Mouse (Mus musculus): ENCODE measurements around the gene Prss28. TPM values are rescaled to one million over a fixed set of nuclear protein-coding genes. Genes with fewer than 3 reads are reported as not detected.

Prss28 gene
- polyA plus RNA-seq, 1 experiment from 2014 or later = 0.19 TPM

GRCm38 (mm10) chr17:25290411-25290810 is 18.0 kb upstream of the Prss28 start:
- H3K9ac ChIP-seq = no peak overlapping the region
- 27% methylated on average over 4 of the region's 4 CpGs for WGBS
- H3K27me3 ChIP-seq = no peaks in the 10 kb centered on the region
- H3K9me3 ChIP-seq = no peaks in the 10 kb centered on the region
- no peak for ATAC-seq (ENCODE audit: insufficient number of reproducible peaks, insufficient read depth, low FRiP score, low TSS enrichment)
- H3K4me2 ChIP-seq (replicated peaks) = no peak overlapping the region
- no peaks in the 10 kb centered on the region for H3K4me1 ChIP-seq
- H3K27ac ChIP-seq = no peak overlapping the region
- H3K4me3 ChIP-seq = no peak overlapping the region
- H3K36me3 ChIP-seq = no peaks in the 10 kb centered on the region

GRCm38 (mm10) chr17:25293495-25293894 is 15.0 kb upstream of the Prss28 start:
- no peaks in the 10 kb centered on the region for H3K9me3 ChIP-seq
- H3K4me1 ChIP-seq = no peaks in the 10 kb centered on the region
- H3K4me2 ChIP-seq (replicated peaks) = no peak overlapping the region
- no peaks in the 10 kb centered on the region for H3K36me3 ChIP-seq
- no peak overlapping the region for H3K4me3 ChIP-seq
- 82% methylated on average over 5 of the region's 5 CpGs for WGBS
- no peak overlapping the region for H3K27ac ChIP-seq
- H3K9ac ChIP-seq = no peak overlapping the region
- H3K27me3 ChIP-seq = no peaks in the 10 kb centered on the region
- ATAC-seq (ENCODE audit: insufficient number of reproducible peaks, insufficient read depth, low FRiP score, low TSS enrichment) = no peak

GRCm38 (mm10) chr17:25294111-25294510 is 14.3 kb upstream of the Prss28 start:
- WGBS = 66% methylated on average over 1 of the region's 1 CpGs
- Histone ChIP-seq H3K4me3 (no peak overlapping the region), H3K4me2 (replicated peaks) (no peak overlapping the region), H3K4me1 (no peaks in the 10 kb centered on the region), H3K27ac (no peak overlapping the region), H3K9me3 (no peaks in the 10 kb centered on the region), H3K9ac (no peak overlapping the region), H3K27me3 (no peaks in the 10 kb centered on the region), H3K36me3 (no peaks in the 10 kb centered on the region)
- ATAC-seq (ENCODE audit: insufficient number of reproducible peaks, insufficient read depth, low FRiP score, low TSS enrichment) = no peak

GRCm38 (mm10) chr17:25298094-25298493 is 10.4 kb upstream of the Prss28 start, which contains the start of gene Prss34:
Gene Prss34, plus strand, starts transcription at chr17:25298394.
- Histone ChIP-seq H3K9ac (no peak within 1 kb of the TSS), H3K36me3 (no peaks in the 10 kb centered on the region), H3K27me3 (no peaks in the 10 kb centered on the region), H3K27ac (no peak within 1 kb of the TSS), H3K4me1 (no peaks in the 10 kb centered on the region), H3K9me3 (no peaks in the 10 kb centered on the region), H3K4me3 (no peak within 1 kb of the TSS), H3K4me2 (replicated peaks) (no peak within 1 kb of the TSS)
- no peak for ATAC-seq (ENCODE audit: insufficient number of reproducible peaks, insufficient read depth, low FRiP score, low TSS enrichment)
- WGBS = 79% methylated on average over 5 of the region's 5 CpGs

- ATAC-seq (ENCODE audit: insufficient number of reproducible peaks, insufficient read depth, low FRiP score, low TSS enrichment) = no peak
- Histone ChIP-seq H3K4me1 (no peaks in the 10 kb centered on the region), H3K27ac (no peak within 1 kb of the TSS), H3K9ac (no peak within 1 kb of the TSS), H3K4me2 (replicated peaks) (no peak within 1 kb of the TSS), H3K36me3 (no peaks in the 10 kb centered on the region), H3K27me3 (no peaks in the 10 kb centered on the region), H3K4me3 (no peak within 1 kb of the TSS), H3K9me3 (no peaks in the 10 kb centered on the region)
- WGBS = 81% methylated on average over 5 of the region's 5 CpGs
Observed at GRCm38 (mm10) chr17:25318354-25318753, 9.9 kb downstream of the Prss28 start, which contains the start of gene Prss29. Gene Prss29, plus strand, starts transcription at chr17:25318654.

DNA sequence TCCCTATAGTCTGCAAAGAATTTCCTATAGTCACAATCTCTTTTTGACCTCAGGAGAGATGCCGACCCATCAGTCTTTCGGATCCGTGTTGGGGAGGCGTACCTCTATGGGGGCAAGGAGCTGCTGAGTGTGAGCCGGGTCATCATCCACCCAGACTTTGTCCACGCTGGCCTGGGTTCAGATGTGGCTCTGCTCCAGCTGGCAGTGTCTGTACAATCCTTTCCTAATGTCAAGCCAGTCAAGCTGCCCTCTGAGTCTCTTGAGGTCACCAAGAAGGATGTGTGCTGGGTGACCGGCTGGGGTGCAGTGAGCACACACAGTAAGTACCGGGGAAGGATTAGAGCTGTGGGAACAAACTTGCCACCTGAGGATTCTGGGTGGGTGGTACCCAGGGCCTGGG is 12.4 kb downstream of the Prss28 start:
- 90% methylated on average over 8 of the region's 8 CpGs for WGBS
- Histone ChIP-seq H3K9me3 (no peaks in the 10 kb centered on the region), H3K4me1 (no peaks in the 10 kb centered on the region), H3K36me3 (no peaks in the 10 kb centered on the region), H3K4me3 (no peak overlapping the region), H3K27me3 (no peaks in the 10 kb centered on the region), H3K9ac (no peak overlapping the region), H3K27ac (no peak overlapping the region), H3K4me2 (replicated peaks) (no peak overlapping the region)
- no peak for ATAC-seq (ENCODE audit: insufficient number of reproducible peaks, insufficient read depth, low FRiP score, low TSS enrichment)

- Histone ChIP-seq H3K9me3 (no peaks in the 10 kb centered on the region), H3K4me2 (replicated peaks) (no peak overlapping the region), H3K27me3 (no peaks in the 10 kb centered on the region), H3K4me3 (no peak overlapping the region), H3K27ac (no peak overlapping the region), H3K9ac (no peak overlapping the region), H3K36me3 (no peaks in the 10 kb centered on the region), H3K4me1 (no peaks in the 10 kb centered on the region)
- ATAC-seq (ENCODE audit: insufficient number of reproducible peaks, insufficient read depth, low FRiP score, low TSS enrichment) = no peak
- WGBS = 30% methylated on average over 2 of the region's 2 CpGs
Observed at GRCm38 (mm10) chr17:25322930-25323329, 14.5 kb downstream of the Prss28 start.

DNA sequence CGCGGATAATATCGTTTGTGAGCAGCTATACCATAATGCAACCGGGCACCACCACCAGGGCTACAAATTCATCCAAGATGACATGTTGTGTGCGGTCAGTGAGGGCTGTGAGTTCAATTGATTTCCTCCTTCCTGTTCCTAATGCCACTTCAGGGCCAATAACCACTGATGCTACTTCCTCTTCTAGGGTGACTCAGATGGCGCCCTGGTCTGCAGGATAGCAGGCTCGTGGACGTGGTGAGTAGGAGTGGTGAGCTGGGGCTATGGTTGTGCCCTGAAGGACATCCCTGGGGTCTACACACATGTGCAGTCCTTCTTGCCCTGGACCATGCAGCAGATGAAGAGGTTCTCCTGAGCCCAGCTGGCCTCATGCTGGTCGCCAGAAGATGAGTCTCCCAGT is 23.9 kb downstream of the Prss28 start:
- Histone ChIP-seq H3K4me1 (no peaks in the 10 kb centered on the region), H3K27ac (no peak overlapping the region), H3K4me3 (no peak overlapping the region), H3K9me3 (no peaks in the 10 kb centered on the region), H3K9ac (no peak overlapping the region), H3K27me3 (peaks cover 10% of the 10 kb centered on the region; the same call in 1 of the 2 replicates), H3K4me2 (replicated peaks) (no peak overlapping the region), H3K36me3 (no peaks in the 10 kb centered on the region)
- 73% methylated on average over 9 of the region's 9 CpGs for WGBS
- no peak for ATAC-seq (ENCODE audit: insufficient number of reproducible peaks, insufficient read depth, low FRiP score, low TSS enrichment)

DNA sequence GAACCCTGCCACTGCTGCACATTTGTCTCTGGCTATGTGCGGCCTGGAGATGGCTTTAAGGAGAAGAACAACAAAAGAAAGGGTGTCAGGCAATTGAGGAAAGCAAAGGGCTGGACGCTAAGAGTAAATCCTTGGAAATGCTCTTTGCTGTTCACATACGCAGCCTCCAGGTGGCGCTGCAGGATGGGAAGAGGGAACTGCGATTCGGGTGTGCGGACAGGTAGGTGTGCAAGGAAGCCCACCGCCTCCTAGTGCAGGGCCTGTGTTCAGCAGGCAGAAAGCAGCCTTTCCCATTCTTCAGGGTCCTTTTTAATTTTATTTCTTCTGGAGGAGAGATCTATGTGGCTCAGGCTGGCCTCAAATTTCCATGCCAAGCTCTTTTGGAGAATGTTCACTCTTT is 25.5 kb downstream of the Prss28 start:
- Histone ChIP-seq H3K9ac (no peak overlapping the region), H3K27me3 (peaks cover 10% of the 10 kb centered on the region; the same call in 1 of the 2 replicates), H3K36me3 (no peaks in the 10 kb centered on the region), H3K27ac (no peak overlapping the region), H3K4me2 (replicated peaks) (no peak overlapping the region), H3K4me3 (no peak overlapping the region), H3K9me3 (no peaks in the 10 kb centered on the region), H3K4me1 (no peaks in the 10 kb centered on the region)
- WGBS = under 1% methylated on average over 8 of the region's 8 CpGs
- no peak for ATAC-seq (ENCODE audit: insufficient number of reproducible peaks, insufficient read depth, low FRiP score, low TSS enrichment)

DNA sequence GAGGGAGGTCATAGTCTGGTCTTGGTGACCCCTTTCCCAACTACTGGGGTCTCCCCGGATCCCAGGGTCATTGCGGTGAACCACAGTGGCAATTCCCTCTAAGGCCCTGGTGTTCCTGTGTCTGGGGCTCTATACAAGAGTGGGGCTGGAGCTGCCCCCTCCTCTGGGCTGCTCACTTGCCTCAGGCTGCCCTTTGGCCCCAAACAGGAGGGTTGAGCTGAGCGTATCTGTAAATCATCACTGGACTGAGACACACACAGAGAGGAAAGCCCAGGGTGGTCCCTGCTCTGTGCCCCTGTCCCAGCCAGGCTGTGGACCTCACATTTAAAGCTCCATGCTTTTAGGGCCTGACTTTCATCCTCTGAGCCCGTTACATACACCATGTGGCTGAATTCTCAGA is 29.8 kb downstream of the Prss28 start:
- H3K4me1 ChIP-seq = no peaks in the 10 kb centered on the region
- no peak overlapping the region for H3K4me3 ChIP-seq
- H3K27me3 ChIP-seq = 0 out of 2 replicates have a peak, but pooled peaks cover 6% of the 10 kb centered on the region
- H3K9ac ChIP-seq = no peak overlapping the region
- no peak for ATAC-seq (ENCODE audit: insufficient number of reproducible peaks, insufficient read depth, low FRiP score, low TSS enrichment)
- no peaks in the 10 kb centered on the region for H3K9me3 ChIP-seq
- H3K27ac ChIP-seq = no peak overlapping the region
- H3K36me3 ChIP-seq = no peaks in the 10 kb centered on the region
- H3K4me2 ChIP-seq (replicated peaks) = no peak overlapping the region
- 83% methylated on average over 4 of the region's 4 CpGs for WGBS

DNA sequence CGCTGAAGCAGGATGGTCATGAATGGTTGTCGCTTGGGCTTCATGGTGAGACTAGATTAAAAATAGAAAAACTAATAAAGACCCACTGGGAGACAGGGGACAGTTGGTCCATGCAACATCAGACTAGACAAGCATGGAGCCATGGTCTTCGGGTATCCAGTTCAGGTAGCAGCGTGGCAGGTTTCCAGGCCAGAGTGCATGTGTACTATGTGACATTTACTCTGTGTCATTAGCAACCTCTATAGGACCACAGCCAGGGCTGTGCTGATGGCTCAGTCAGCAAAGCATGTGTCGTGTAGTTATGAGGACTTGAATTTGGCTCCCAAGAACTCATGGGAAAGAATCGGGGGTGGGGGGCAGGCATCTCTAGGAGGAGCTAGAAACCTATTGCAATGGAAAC is 31.6 kb downstream of the Prss28 start:
- H3K4me3 ChIP-seq = no peak overlapping the region
- no peak overlapping the region for H3K27ac ChIP-seq
- ATAC-seq (ENCODE audit: insufficient number of reproducible peaks, insufficient read depth, low FRiP score, low TSS enrichment) = no peak
- 0 out of 2 replicates have a peak, but pooled peaks cover 3% of the 10 kb centered on the region for H3K27me3 ChIP-seq
- no peaks in the 10 kb centered on the region for H3K4me1 ChIP-seq
- no peak overlapping the region for H3K9ac ChIP-seq
- H3K9me3 ChIP-seq = no peaks in the 10 kb centered on the region
- H3K4me2 ChIP-seq (replicated peaks) = no peak overlapping the region
- H3K36me3 ChIP-seq = no peaks in the 10 kb centered on the region
- 83% methylated on average over 6 of the region's 6 CpGs for WGBS

DNA sequence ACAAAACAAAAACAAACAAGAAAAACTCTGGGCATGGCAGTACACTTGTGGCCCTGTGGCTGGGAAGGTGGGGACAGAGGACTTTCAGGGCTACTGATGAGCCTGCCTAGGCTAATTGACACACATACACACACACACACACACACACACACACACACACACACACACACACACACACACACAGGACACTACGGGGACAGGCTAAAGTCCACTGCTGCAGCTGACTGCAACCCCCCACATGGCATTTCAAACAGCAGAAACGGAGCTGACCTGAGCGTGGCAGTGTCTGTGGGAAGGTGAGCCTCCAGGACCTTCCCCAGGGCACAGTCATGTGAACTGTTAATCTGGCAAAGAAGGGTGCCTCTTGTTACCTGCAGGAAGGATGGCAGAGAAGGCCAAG is 33.0 kb downstream of the Prss28 start:
- Histone ChIP-seq H3K9me3 (no peaks in the 10 kb centered on the region), H3K4me3 (no peak overlapping the region), H3K4me2 (replicated peaks) (no peak overlapping the region), H3K4me1 (no peaks in the 10 kb centered on the region), H3K36me3 (no peaks in the 10 kb centered on the region), H3K9ac (no peak overlapping the region), H3K27ac (no peak overlapping the region), H3K27me3 (no peaks in the 10 kb centered on the region)
- 68% methylated on average over 3 of the region's 3 CpGs for whole genome bisulfite sequencing
- no peak for ATAC-seq (ENCODE audit: insufficient number of reproducible peaks, insufficient read depth, low FRiP score, low TSS enrichment)

DNA sequence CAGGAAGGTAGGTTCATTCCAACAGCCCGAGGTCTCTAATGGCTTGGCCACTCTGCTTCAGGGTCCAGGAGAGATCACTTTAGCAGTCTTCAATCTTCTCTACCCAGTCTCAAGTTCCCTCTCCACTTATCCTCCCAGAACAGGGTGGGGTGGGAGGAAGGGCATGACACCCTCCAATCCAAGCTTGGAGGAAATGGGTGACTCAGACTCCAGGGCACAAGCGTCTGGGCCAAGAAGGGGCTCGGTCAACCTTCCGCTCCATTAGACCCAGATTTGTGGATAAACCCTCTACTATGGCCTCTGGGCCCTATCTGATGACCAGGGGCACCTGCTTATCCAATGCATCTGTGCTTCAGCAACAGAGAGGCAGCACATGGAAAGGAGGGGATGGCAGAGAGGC is 37.0 kb downstream of the Prss28 start, which contains the start of gene Tpsab1:
TSS of gene Tpsab1 (minus strand) at position 101 of the 400 bp plus-strand sequence.
- H3K27me3 ChIP-seq = no peaks in the 10 kb centered on the region
- no peak within 1 kb of the TSS for H3K9ac ChIP-seq
- no peaks in the 10 kb centered on the region for H3K9me3 ChIP-seq
- ATAC-seq (ENCODE audit: insufficient number of reproducible peaks, insufficient read depth, low FRiP score, low TSS enrichment) = no peak
- H3K27ac ChIP-seq = no peak within 1 kb of the TSS
- H3K4me3 ChIP-seq = no peak within 1 kb of the TSS
- no peaks in the 10 kb centered on the region for H3K4me1 ChIP-seq
- no peak within 1 kb of the TSS for H3K4me2 ChIP-seq (replicated peaks)
- WGBS = 88% methylated on average over 4 of the region's 4 CpGs
- no peaks in the 10 kb centered on the region for H3K36me3 ChIP-seq

Measured in embryonic facial prominence, embryonic 12.5 days (tissue).